Mouse (Mus musculus) limb, embryonic 13.5 days (tissue): ENCODE results near the gene Stx1b. TPM values are rescaled to one million over a fixed set of nuclear protein-coding genes. Genes with fewer than 3 reads are reported as not detected.
A peak's percentile ranks its signal among the peaks of the same experiment; 100 is the strongest.

Experiments
- ATAC-seq: fragments of 200-750 bp; cut with Nextera tagmentation; 2 replicates; pipeline ENCODE4 v1.8.0; 2017; ENCODE audit warnings: low read depth, moderate number of reproducible peaks, moderate TSS enrichment; ENCODE audit not compliant: low FRiP score
- H3K27ac ChIP-seq: fragments of 300-500 bp; sonication (generic); 2 replicates; pipeline ENCODE4 v1.5.1; 2015; ENCODE audit warnings: inconsistent platforms, mild to moderate bottlenecking, moderate library complexity
- H3K27me3 ChIP-seq: fragments of 300-500 bp; sonication (generic); 2 replicates; pipeline ENCODE4 v1.6.1; 2015; ENCODE audit warnings: mild to moderate bottlenecking, inconsistent platforms
- H3K36me3 ChIP-seq: fragments of 300-500 bp; sonication (generic); 2 replicates; pipeline ENCODE4 v1.6.1; 2015; ENCODE audit warnings: inconsistent platforms, mild to moderate bottlenecking, moderate library complexity
- H3K4me1 ChIP-seq: fragments of 300-500 bp; sonication (generic); 2 replicates; pipeline ENCODE4 v1.6.1; 2015; ENCODE audit warnings: inconsistent platforms
- H3K4me2 ChIP-seq: fragments of 300-500 bp; sonication (generic); replicated peaks from 2 replicates; pipeline ENCODE4 v1.6.1; 2015; ENCODE audit warnings: inconsistent platforms, mild to moderate bottlenecking, moderate library complexity
- H3K4me3 ChIP-seq: fragments of 300-500 bp; sonication (generic); 2 replicates; pipeline ENCODE4 v1.5.1; 2015; ENCODE audit warnings: moderate library complexity, mild to moderate bottlenecking, inconsistent platforms
- H3K9ac ChIP-seq: fragments of 300-500 bp; sonication (generic); 2 replicates; pipeline ENCODE4 v1.6.1; 2015; ENCODE audit warnings: mild to moderate bottlenecking, inconsistent platforms
- H3K9me3 ChIP-seq: fragments of 300-500 bp; sonication (generic); 2 replicates; pipeline ENCODE4 v1.6.1; 2016; ENCODE audit warnings: inconsistent platforms
- WGBS: fragments of 180-500 bp; shearing (Covaris S2); methylation state at CpG from one replicate; pipeline ENCODE4 v1.1.7; 2015; 5-methylcytosine and 5-hydroxymethylcytosine counted together
- polyA plus RNA-seq: library from polyadenylated mRNA; unstranded; fragments of >200 nt; fragmentation: Nextera tagmentation; extraction: Ambion mirVana; gene quantifications from 2 replicates; pipeline ENCODE4 v1.2.1, GENCODE M21; 2015

Stx1b gene
- polyA plus RNA-seq: 7.7 and 8.1 TPM in 2 replicates

DNA sequence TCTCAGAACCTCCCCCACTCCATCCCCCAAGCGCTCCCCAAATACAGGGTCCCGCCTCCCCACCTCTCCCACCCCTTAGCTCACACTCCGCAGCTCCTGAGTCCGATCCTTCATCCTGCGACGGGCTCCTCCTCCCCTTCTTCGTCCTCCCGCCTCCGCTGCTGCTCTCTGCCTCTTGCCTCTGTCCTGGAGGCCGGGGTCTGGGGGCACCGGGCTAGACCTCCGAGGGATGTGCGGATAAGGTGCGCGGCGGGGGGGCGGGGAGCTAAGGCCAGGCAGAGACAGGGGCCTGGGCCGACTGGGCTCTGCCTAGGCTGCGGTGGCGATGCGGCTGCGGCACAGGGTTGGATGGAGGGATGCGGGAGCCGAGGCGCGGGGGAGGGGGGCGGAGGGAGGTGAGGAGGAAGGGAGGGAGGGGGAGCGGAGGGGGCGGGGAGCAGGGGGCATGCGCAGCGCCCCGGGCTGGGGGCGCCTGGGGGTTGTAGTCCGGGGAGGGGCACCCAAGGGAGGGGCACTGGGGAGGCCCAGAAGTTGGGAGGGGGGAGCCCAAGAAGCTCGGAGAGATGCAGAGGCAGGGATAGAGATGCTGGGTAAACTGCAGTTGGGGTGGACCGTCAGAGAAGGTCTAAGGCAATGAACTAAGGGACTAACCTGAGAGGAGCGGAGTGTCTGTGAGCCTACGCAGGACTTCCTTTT, at the start of gene Stx1b, which contains the start of gene Stx4a:
Stx1b (minus strand) TSS at position 374 of the 696 bp plus-strand sequence.
Stx4a (plus strand) TSS at position 119 of the 696 bp plus-strand sequence.
- no peaks in the 10 kb centered on the region for H3K9me3 ChIP-seq
- peak within 1 kb of the TSS; percentile 81 for H3K9ac ChIP-seq
- WGBS: 3% methylated on average over 29 of the region's 38 CpGs
- H3K36me3 ChIP-seq: no peaks in the 10 kb centered on the region
- peak within 1 kb of the TSS; percentile 82 for H3K4me2 ChIP-seq
- H3K4me3 ChIP-seq: peak within 1 kb of the TSS; percentile 71
- no peaks in the 10 kb centered on the region for H3K27me3 ChIP-seq
- peak within 1 kb of the TSS; percentile 77; the same call in 1 of the 2 replicates for H3K27ac ChIP-seq
- peaks cover 25% of the 10 kb centered on the region for H3K4me1 ChIP-seq
- peak; percentile 77 for ATAC-seq

DNA sequence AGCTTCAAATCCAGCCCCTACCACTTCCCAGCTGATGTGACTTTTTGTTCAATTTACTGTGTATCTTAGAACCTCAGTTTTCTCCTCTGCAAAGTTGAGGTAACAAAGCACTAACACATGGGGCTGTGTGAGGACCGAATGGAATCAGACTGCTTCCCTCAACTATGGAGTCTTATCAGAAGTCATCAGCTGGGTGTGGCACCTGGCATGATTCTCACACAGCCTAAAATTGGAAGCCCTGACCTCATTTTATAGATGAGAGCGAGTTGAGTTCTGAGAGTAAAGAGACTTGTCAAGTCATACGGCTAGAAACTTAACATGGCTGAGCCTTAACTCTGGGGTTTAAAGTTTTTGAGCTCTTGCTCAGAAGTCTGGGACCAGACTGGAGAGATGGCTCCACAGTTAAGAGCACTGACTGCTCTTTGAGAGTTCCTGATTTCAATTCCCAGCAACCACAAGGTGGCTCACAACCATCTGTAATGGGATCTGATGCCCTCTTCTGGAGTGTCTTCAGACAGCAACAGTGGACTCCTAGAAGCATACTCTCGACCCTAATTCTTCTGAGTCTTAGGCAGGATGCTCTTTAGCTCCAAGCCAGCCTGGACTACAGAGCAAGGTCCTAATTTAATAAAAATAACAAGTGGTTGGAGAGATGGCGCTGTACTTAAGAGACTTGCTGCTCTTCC, 45.9 kb upstream of the Stx1b start:
- Histone ChIP-seq H3K4me2 (no peak overlapping the region), H3K4me1 (peaks cover 12% of the 10 kb centered on the region), H3K27me3 (no peaks in the 10 kb centered on the region), H3K9ac (no peak overlapping the region), H3K9me3 (no peaks in the 10 kb centered on the region), H3K27ac (no peak overlapping the region), H3K36me3 (peaks cover 57% of the 10 kb centered on the region), H3K4me3 (no peak overlapping the region)
- WGBS: 84% methylated on average over 5 of the region's 5 CpGs
- ATAC-seq: no peak

DNA sequence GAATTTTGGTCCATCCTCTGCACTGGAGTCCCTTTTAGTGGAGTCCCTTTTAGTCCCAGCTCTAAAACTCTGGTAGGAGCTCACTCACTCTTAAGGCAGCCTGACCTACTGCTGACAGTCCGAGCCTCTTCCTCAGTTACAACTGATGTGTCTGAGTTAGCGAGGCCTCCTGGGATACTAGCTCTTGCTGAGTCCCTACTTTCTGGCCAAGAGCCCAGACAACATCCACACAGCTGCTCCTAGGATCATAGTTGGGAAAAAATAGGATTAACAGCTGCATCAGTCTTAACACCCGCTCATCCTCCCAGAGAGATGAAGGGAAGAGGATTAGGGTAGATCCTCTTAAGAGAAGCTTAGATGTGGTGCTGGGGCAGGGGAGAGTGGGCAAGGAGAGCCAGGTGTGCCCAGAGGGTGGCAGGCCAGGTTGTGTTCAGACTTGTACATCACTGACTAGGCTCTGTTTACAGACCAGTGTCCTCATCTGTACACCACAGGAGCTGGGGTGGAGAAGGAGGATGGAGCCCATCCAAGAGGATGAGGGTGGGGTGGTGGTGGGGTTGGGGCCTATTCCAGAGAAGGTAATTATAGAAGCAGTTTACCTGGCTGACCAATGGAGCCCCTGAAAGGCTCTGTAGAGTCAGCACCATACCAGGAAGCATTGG, 44.9 kb upstream of the Stx1b start:
- no peak overlapping the region for H3K4me2 ChIP-seq
- H3K27ac ChIP-seq: no peak overlapping the region

DNA sequence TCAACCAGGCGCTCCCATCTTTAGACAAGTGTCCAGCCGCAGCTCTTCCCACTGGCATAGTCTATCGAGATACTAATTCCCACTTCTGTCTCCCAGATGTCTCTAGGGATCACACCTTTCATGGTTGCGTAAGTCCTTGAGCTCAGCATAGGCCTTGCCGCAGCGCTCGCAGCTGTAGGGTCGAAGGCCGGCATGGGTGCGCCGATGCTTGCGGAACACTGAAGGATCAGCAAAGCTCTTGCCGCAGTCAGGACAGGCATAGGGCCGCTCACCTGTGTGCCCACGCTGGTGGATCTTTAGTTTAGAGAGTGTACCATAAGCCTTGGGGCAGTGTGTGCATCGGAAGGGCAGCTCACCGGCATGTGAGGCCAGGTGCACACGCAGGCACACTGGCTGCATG, 43.3 kb upstream of the Stx1b start:
- H3K36me3 ChIP-seq: peaks cover 64% of the 10 kb centered on the region
- ATAC-seq: no peak
- WGBS: 96% methylated on average over 18 of the region's 18 CpGs

More for the DNA sequence above, 44.9 kb upstream of the Stx1b start:
- H3K9me3 ChIP-seq: no peaks in the 10 kb centered on the region
- 79% methylated on average over 3 of the region's 3 CpGs for WGBS
- ATAC-seq: peak; percentile 67; the same call in 1 of the 2 replicates
- peaks cover 66% of the 10 kb centered on the region for H3K36me3 ChIP-seq
- peaks cover 8% of the 10 kb centered on the region for H3K4me1 ChIP-seq
- H3K4me3 ChIP-seq: no peak overlapping the region
- 0 out of 2 replicates have a peak overlapping the region, but pooled peaks have one; percentile 8 for H3K9ac ChIP-seq
- no peaks in the 10 kb centered on the region for H3K27me3 ChIP-seq

DNA sequence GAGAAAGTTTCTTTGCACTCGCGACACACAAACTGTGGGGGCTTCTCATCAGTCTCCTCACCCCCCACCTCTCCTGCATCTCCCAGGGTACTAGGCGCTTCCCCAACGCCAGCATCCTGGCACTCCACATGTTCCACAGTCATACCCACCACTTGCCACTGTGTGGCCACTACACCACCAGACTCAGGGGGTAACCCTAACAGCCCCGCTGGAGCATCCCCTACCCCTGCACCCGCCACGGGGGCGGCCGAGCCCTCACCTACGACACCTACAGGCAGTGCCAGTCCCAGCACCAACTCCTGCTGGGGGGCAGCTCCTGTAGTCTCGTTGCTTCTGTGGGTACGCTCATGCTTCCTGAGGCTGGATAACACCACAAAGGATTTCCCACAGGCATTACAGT, 42.1 kb upstream of the Stx1b start:
- Histone ChIP-seq H3K36me3 (peaks cover 62% of the 10 kb centered on the region), H3K9me3 (no peaks in the 10 kb centered on the region), H3K9ac (no peak overlapping the region), H3K27me3 (no peaks in the 10 kb centered on the region), H3K27ac (no peak overlapping the region), H3K4me1 (no peaks in the 10 kb centered on the region), H3K4me3 (no peak overlapping the region), H3K4me2 (no peak overlapping the region)
- ATAC-seq: no peak
- 95% methylated on average over 12 of the region's 12 CpGs for WGBS

More for the DNA sequence above, 43.3 kb upstream of the Stx1b start:
- H3K4me2 ChIP-seq: no peak overlapping the region
- H3K9me3 ChIP-seq: no peaks in the 10 kb centered on the region
- no peak overlapping the region for H3K4me3 ChIP-seq
- H3K27me3 ChIP-seq: no peaks in the 10 kb centered on the region
- no peak overlapping the region for H3K27ac ChIP-seq
- no peaks in the 10 kb centered on the region for H3K4me1 ChIP-seq
- no peak overlapping the region for H3K9ac ChIP-seq

DNA sequence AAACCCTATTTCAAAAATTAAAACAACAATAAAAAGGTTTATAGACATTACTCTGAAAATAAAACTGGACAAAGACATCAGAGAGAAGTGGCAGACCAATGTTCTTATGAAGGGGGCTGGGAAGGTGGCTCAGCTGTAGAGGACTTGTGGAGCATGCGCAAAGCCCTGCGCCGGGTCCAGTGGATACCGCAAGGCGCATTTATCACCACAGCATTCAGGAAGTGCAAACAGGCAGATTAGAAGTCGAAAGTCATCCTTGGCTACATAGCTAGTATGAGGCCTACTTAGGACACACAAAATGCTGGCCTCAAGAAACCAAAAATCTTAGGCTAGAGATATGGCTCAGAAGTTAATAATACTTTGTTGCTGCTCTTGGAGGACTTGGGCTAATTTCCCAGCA, 33.9 kb upstream of the Stx1b start:
- Histone ChIP-seq H3K4me3 (no peak overlapping the region), H3K36me3 (0 out of 2 replicates have a peak, but pooled peaks cover 7% of the 10 kb centered on the region), H3K9ac (no peak overlapping the region), H3K9me3 (no peaks in the 10 kb centered on the region), H3K27ac (no peak overlapping the region), H3K4me1 (no peaks in the 10 kb centered on the region), H3K4me2 (no peak overlapping the region), H3K27me3 (no peaks in the 10 kb centered on the region)
- WGBS: 90% methylated on average over 6 of the region's 6 CpGs
- no peak for ATAC-seq

DNA sequence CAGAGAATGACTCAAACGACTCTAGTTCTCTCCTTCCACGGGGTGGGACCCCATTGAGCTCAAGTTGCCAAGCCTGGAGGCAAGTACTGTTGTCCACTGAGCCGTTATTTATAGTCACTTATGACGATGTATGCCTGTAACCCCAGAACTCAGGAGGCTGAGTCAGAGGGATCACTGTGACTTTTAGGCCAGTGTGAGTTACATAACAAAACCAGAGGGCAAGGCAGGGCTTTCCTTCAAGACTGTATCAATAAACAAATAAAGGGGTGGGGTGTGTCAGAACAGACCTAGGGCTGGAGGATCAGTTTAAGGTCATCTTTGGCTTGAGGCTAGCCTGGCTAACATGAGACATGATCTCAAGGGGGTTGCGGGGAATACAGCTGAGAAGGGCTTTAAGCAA, 26.6 kb upstream of the Stx1b start:
- Histone ChIP-seq H3K4me1 (no peaks in the 10 kb centered on the region), H3K27ac (no peak overlapping the region), H3K27me3 (no peaks in the 10 kb centered on the region), H3K36me3 (peaks cover 25% of the 10 kb centered on the region), H3K4me3 (no peak overlapping the region), H3K9ac (no peak overlapping the region), H3K9me3 (no peaks in the 10 kb centered on the region), H3K4me2 (no peak overlapping the region)
- no peak for ATAC-seq
- WGBS: 62% methylated on average over 5 of the region's 5 CpGs

DNA sequence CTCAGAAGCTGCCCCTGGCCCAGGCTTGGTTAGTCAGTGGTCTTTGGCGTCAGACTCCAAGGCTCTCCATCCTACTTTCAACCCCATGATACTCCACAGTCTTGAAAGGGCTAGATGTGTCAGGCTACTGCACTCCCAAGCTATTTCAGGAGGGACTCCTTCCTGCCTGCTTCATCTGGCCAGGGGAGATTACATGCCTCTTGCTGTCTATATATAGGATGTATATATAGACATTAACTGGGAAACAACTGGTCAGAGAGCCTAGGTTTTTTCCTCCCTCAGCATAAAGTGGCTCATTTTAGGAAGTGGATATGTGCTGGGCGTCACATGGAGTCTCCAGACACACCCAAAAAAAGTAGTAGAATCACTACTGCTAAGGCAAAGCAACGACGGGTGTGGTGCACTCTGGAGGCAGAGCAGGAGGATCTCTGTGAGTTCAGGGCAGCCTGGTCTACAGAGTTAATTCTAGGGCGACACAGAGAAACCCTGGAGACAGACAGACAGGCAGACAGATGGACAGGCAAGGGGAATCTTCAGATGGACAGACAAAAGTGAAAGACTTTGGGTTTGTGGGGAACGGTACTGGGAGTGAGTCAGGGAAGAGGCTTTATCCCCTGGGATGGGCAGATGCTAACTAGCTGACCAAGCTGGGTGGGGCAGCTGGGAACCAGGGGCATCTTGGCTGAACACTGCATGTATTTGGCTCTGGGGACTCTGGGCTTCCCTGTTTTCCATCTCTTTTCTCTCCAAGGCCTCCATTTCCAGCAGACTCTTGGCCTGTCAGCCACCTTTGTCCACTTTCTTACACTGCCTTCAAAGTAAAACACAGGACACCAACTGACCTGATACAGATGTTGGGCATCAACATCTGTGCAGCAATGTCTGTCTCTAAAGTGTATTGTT, 25.9 kb upstream of the Stx1b start:
- WGBS: 74% methylated on average over 6 of the region's 6 CpGs
- H3K4me1 ChIP-seq: no peaks in the 10 kb centered on the region
- no peak overlapping the region for H3K4me3 ChIP-seq
- H3K36me3 ChIP-seq: peaks cover 31% of the 10 kb centered on the region
- no peaks in the 10 kb centered on the region for H3K27me3 ChIP-seq
- ATAC-seq: no peak; the same call in 1 of the 2 replicates
- H3K9me3 ChIP-seq: no peaks in the 10 kb centered on the region
- H3K4me2 ChIP-seq: no peak overlapping the region
- no peak overlapping the region for H3K27ac ChIP-seq
- no peak overlapping the region for H3K9ac ChIP-seq

DNA sequence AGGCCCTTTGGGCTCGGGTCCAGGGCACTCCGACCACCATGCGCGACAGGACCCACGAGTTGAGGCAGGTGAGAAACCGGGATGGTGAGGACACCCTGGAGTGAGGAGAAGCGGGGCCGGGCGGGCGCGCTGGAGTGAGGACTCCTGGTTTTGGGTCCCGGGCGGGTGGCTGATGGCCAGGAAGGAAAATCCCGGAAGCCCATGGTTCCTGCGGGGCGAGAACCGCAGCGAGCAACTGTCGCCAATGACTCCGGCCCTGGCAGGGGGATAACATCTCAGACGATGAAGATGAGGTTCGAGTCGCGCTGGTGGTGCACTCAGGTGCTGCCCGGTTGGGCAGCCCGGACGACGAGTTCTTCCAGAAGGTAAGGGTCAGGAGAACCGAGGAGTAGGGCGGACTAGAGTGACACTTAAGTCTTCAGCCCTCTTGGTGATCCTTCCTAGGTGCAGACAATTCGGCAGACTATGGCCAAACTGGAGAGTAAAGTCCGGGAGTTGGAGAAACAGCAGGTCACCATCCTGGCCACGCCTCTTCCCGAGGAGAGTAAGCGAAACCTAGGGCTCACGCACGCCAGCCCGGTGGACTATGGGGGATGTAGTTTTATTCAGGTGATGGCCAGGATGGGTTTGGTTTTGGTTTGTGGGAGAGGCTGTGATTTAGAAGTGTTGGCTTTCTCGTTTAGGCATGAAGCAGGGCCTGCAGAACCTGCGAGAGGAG, 17.8 kb upstream of the Stx1b start:
- H3K36me3 ChIP-seq: peaks cover 34% of the 10 kb centered on the region
- H3K9ac ChIP-seq: peak overlapping the region; percentile 79
- H3K27me3 ChIP-seq: no peaks in the 10 kb centered on the region
- peaks cover 14% of the 10 kb centered on the region for H3K4me1 ChIP-seq
- H3K27ac ChIP-seq: peak overlapping the region; percentile 89
- under 1% methylated on average over 40 of the region's 40 CpGs for WGBS
- ATAC-seq: peak; percentile 57
- H3K4me3 ChIP-seq: peak overlapping the region; percentile 84
- no peaks in the 10 kb centered on the region for H3K9me3 ChIP-seq
- H3K4me2 ChIP-seq: peak overlapping the region; percentile 79

DNA sequence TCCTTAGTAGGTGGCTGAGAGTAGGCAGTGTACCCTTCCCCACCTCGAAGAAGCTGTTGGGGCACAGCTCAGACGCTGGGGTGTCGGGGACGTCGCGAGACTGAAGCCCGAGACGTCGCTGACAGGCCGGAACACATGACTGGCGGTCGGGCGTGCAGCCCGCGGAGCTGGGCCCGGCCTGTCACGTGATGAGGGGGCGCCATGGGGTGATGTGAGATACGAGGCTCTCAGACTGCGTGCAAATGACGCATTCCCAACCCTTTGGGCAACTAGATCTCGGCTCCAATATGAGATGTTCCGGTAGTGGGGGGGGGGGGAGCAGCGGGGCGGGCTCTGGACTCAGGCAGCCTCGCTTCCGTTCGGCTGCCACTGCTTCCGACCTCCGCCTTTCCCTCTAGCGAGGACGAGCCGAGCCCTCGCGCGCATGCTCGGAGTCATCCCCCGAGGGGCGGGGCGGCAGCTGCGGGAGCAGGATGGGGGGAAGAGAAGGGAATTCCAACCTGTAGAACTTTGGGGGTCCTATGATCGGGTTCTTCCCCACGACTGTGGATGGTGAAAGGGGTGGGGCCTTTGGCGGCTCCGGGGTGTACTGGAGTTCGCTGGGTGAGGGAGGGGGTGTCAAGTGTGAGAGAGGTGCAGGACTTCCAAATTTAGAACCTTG, 17.1 kb upstream of the Stx1b start:
- peak overlapping the region; percentile 79 for H3K4me2 ChIP-seq
- H3K9me3 ChIP-seq: no peaks in the 10 kb centered on the region
- under 1% methylated on average over 46 of the region's 46 CpGs for WGBS
- peak overlapping the region; percentile 84 for H3K4me3 ChIP-seq
- H3K9ac ChIP-seq: peak overlapping the region; percentile 79
- ATAC-seq: peak; percentile 91
- peaks cover 14% of the 10 kb centered on the region for H3K4me1 ChIP-seq
- H3K27me3 ChIP-seq: no peaks in the 10 kb centered on the region
- peaks cover 29% of the 10 kb centered on the region for H3K36me3 ChIP-seq
- peak overlapping the region; percentile 89 for H3K27ac ChIP-seq
